Mouse (Mus musculus): ENCODE measurements around the gene B4galt4. TPM values are rescaled to one million over a fixed set of nuclear protein-coding genes. Genes with fewer than 3 reads are reported as not detected.

Gene B4galt4
- total RNA-seq (2023) = 0.50 to 0.66 TPM (median 0.55 TPM) in 3 of 4 replicates, not detected in the other

DNA sequence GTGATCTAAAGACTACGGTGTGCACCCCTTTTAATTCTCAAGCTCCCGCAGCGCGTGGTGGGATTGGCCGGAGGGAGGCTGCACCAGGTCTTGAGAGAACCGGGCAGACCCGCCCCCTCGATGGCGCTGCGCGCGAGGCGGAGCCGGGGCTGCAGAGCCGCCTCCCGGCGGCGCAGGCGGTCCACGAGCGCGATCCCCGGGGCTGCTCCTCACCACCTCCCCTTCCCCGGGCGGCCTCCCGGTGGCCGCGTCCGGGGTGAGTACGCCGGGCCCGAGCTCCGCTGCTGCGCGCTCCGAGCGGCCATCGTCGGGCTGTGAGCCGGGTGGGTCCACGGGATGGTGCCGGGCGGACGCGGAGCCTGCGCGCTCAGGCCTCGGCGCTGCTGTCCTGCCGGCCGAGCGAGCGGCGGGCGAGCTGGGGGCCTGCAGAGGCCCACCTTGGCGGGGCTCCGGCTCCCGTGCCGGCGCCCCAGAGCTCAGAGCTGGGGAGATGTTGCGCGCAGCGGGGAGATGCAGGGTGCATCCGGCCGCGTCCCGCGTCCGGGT, at the start of gene B4galt4:
TSS of gene B4galt4 (plus strand) at position 152 of the 546 bp plus-strand sequence.

DNA sequence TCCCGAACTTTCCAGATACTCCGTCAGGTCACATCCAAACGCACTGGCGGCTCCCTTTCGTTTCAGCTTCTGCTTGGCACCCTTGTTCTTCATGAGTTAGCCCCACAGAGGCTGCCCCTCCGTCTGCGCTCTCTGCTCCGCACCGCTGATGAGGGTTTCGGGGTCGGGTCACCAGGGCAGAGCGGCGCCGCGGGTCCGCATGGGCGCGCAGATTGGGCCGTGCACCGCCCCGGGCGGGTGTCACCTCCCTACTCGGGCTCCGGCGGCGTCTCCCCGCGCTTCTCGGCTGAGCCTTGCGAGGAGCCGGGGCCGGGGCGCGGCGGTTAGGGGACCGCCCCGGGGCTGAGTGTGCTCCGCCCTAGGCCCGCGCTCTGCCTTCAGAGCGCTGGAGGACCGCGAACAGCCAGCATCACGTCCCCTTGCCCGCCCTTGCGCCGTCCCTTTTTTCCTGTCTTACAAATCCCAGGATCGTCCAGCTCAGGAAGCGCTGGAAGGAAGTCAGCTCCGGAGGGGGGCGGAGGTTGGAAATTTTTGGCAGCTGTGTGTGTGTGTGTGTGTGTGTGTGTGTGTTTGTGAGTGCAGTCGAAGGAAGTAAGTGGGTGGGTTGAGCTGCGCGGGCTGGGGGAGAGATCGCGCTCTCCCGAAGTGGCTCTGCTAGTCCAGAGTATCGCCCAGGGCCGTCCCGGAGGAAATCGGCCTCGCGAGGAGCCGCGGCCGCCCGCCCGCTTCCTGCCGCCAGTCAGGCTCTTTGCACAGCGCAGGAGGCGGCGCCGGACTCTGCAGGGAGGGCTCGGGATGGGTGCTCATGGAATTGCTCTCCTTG, 29.3 kb upstream of the B4galt4 start, which contains the start of gene Arhgap31:
TSS of gene Arhgap31 (minus strand) at position 694 of the 823 bp plus-strand sequence.

DNA sequence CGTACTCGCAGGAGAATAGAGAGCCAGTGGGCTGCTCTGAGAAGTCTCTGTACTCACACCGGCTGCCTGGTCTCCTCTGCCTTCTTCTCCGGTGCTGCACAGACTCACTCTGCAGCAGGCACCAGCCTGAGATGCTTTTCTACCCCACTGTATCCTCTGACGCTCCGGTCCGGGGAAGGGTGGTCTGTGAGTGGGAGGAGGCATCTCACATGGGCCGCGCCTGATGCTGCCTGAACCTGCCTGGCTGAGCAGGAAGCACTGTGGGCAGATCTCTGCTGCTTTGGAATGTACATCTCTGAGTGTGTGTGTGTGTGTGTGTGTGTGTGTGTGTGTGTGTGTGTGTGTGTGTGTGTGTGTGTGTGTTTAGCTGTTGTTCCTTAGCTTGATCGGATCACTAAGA, 58.0 kb downstream of the B4galt4 start, which contains the start of gene Upk1b:
TSS of gene Upk1b (minus strand) at position 238 of the 400 bp plus-strand sequence.

Other genes with a start within 250 kb of the B4galt4 start
- gene Timmdc1, start 219.6 kb upstream of the B4galt4 start, total RNA-seq (2023) = 17.6 to 21.6 TPM (median 19.5 TPM) in 4 replicates
- gene Poglut1, start 192.0 kb upstream of the B4galt4 start, total RNA-seq (2023) = 16.7 to 27.5 TPM (median 24.9 TPM) in 4 replicates
- 49.9 to 65.0 TPM (median 59.6 TPM) in 4 replicates for gene Tmem39a, start 183.6 kb upstream of the B4galt4 start, total RNA-seq (2023)
- gene Arhgap31, start 29.0 kb upstream of the B4galt4 start, total RNA-seq (2023) = 2.8 to 3.8 TPM (median 3.6 TPM) in 4 replicates
- 0.28 TPM in 1 of 4 replicates, not detected in the others for gene Upk1b, start 58.1 kb downstream of the B4galt4 start, total RNA-seq (2023)
- not detected in 4 replicates for gene 4930435E12Rik, start 86.5 kb downstream of the B4galt4 start, total RNA-seq (2023)
- not detected in 4 replicates for gene Igsf11, start 150.4 kb downstream of the B4galt4 start, total RNA-seq (2023)

All from B cell, adult 62 days (primary cell).